Mouse (Mus musculus) Muller cell, postnatal 12 days (primary cell): Measurements from ENCODE around the gene Cd72.

ENCODE experiments used
- DNase-seq: peaks from one replicate; pipeline ENCODE4 v3.0.0-alpha.2; 2015; ENCODE audit errors: inconsistent ontology term

Gene Cd72

DNA sequence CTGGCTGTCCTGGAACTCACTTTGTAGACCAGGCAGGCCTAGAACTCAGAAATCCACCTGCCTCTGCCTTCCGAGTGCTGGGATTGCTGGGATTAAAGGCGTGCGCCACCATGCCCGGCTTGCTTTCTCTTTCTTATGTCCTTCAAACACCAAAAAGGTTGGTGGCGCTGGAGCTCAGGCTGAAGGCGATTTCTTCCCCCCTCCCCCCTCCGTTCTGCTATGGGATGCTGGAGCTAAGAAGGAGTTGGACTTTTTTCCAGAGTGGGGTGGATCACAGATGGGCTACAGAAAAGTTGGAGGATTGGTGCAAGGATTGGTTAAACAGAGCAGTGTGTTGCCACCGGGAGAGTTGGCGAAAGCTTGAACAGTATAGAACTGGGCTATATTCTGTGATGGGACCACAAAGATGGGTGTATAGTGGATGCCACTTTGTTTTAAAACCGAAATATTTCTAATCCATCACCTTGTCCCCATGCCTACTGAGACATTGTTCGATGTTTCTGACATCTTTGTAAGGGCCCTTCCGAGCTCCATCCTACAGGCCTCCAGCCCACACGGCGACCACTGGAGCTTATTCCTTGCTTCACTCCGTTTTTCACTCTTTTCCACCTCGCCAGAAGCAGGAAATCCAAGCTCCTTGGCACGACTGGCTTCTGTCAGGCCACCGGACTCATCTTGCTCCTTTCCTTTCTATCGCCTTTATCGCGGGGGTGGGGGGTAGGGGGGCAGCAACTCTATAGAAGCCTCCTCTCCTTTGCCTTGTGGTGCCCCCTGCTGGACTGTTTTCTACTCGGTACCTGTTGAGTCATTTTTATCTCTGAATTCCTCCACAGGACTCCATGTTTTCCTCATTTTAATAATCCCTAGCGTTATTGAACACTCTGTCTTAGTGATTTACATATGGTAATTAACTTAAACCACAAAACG lies 24.7 kb upstream of the Cd72 start:
- DNase-seq: peak; percentile 74

DNA sequence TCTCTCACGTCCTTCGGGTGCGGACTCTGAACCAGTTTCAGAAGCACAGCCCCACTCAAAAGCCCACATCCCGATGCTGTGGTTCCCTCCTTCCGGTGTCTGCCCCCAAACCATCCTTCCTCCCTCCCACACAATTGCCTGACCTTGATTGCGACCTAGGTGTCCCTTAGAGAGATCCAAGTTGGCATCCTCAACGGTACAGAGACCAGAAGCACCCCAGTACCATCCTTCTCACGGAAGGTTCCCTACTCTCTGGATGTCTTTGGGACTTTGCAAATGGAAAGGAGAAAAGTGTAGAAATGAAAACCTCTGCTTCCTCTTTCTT lies 24.1 kb upstream of the Cd72 start:
- no peak for DNase-seq

DNA sequence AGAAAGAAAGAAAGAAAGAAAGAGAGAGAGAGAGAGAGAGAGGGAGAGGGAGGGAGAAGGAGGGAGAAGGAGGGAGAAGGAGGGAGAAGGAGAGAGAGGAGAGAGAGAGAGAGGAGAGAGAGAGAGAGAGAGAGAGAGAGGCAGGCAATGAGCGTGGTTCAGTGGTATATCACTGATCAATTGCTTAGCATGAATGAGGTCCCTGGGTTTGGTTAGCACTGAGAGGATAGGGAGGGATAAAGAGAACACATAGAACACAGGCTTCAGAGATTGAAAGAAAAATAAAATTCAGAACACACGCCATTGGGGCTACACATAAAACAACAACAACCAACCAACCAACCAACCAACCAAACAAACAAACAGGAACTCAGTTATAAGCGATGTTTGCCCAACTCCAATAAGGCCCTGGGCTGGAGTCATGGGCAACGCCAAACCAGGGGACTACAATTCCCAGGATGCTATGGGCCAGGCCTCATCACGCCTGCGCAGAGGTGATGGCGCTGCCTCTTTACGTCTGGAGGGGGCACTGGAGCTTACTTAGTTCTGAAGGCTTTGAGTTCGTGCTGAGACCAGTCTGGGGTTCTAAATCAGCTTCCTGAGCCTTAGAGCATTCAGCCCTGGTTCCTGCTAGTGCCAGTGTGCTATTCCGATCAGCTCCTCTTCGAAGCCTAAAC lies 23.6 kb upstream of the Cd72 start:
- DNase-seq: peak; percentile 81

DNA sequence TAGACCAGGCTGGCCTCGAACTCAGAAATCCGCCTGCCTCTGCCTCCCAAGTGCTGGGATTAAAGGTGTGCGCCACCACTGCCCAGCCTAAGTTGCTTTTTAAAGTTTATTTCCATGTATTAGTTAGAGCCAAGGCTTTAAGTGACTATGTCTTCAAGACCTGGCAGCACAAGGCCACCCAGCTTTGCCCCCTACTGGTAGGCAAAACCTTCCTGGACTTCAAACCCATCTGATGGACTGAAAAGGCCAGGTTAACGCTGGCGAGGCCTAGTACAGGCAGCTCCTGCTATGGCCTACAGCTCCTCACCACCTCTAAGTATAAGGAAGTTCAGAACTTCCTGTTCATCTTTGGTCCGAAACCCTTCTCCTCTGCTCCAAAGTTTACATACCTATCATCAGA lies 22.2 kb upstream of the Cd72 start:
- DNase-seq: no peak

DNA sequence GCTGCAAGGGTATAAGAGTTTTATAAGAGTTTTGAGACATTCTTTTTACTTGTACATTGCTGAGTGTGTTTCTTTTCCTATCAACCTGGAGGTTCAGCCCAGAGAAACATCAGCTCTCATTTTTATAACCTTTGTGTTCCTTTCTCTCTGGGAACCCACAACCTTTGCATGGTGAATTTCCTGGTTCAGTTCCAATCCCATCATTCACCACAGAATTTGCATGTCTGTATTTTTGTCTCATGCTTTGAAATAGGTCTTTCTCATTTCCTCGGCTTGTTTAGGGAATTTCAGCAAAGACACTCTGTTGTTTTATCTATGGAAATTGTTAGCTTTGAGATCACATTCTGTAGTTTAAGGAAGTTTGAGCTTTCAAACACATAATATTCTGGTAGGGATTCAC lies 19.2 kb upstream of the Cd72 start:
- no peak for DNase-seq

DNA sequence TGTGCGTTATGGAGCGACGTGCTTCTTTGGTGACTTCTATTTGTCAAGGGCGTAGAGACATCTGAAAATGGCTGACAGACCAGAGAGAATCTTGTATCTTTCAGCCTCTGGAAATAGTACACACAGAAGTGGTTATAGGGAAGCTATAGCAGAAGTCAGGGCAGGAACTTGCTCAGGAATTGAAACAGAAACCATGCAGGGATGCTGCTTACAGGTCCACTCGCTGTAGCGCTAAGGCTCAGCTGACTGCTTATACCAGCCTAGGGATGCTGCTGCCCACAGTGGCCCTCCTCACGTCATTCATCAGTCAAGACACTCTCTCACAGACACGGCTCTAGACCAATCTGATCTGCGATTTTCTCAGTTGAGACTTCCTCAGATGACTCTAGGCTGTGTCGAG lies 15.9 kb upstream of the Cd72 start:
- no peak for DNase-seq

DNA sequence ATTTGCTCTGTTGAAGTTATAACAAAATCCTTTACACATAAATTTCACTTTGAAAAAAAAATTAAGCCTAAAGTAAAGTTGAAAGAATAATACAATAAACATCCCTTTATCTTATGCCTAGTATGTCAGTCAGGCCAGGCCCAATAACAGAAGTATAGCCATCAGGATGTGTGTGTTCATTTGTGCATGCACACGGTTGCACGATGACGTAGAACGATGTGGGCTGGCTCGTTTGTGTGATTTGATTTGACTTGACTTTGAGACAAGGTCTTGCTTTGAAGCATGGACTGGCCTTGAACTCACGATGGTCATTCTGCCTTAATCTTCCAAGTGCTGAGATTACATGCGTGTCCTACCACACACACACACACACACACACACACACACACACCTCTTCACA lies 12.4 kb upstream of the Cd72 start:
- DNase-seq: no peak

DNA sequence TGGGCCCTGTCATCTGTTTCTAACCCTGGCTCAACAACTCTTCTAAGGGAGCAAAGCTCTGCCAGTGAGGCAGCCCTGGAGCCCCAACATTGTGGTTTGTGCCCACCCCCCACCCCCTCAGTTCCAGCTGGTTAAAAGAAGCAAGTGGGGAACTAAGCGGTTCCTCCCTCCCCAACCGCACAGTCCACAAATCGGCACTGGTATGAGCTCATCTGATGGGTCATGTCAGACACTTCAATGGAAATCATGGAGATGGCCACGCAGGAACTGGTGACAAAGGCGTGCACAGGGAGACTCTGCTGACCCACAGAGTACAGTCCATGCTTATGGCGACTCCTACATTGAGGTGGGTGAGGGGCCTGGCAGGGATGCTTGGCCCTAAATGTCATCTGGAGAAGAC lies 11.5 kb upstream of the Cd72 start:
- DNase-seq: no peak

DNA sequence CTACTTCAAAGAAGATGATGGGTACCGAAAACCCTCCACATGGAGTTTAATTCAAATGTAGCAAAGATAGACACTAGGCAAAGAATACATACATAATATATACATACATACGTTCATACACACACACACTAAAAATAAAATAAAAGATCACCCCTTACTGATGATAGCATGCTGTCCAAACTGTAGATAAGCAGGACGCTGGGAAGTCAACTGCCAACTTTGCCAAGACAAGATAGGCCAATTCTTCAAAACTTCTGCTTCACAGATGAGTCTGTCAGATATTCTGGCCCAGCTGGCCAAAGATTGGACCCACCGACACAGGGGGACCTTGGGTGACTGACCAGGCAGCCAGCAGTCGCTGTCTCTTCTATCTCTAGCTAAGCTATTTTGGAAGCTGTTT lies 8.7 kb upstream of the Cd72 start:
- DNase-seq: no peak

DNA sequence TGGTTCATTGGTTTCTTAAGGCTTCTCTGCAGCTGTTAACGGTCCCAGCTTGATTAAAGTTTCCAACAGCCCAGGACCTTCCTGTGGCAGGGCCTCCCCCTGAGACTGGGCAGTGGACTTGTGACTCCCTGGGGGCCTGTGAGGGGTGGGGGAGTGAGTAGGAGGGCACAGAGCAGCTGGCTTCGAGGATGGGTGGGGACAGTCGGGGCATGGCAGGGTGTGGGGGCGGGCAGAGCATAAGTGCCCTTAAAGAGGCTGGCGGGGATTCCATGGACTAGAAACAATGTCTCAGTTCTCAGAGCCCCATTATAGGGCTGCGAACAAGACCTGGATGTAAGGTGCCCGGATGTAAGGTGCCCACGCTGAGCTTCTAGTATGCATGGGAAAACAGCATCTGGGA lies 2.7 kb upstream of the Cd72 start:
- no peak for DNase-seq

DNA sequence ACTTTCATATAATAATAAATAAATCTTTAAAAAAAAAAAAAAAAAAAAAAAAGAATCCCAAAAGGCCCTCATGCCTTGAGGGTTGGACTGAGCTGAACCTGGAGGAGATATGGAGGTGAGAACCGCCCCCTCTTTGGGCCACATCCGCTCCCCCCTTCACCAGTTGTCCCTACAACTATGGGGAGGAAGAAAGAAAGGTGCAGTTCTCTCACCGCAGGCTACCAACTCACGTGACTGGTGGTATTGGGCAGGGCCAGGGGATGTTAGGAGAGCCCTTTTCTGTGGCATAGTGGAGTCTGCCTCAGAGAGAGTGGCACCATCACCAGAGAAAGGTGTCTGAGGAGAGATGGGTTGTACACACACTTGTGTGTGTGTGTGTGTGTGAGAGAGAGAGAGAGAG lies 2.0 kb upstream of the Cd72 start:
- DNase-seq: no peak

DNA sequence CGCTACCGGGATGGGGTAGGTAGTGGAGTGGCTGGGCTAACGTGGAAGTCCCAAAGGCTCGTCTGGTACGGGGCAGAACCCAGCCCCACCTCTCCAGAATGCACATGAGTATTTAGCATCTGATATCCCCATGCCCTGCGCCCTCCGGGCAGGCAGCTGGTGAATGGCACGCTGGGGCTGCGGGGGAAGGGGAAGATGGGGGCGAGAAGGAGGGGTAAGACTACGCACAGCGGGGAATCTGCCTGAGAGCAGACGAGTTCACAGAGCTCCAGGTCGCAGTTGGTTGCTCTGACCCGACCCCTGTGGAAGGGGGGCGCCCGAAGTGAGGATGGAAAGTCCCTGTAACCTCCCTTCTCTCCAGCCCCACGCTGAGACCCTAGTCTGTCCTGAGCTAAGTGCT lies 1.0 kb downstream of the Cd72 start:
- peak; percentile 59 for DNase-seq

DNA sequence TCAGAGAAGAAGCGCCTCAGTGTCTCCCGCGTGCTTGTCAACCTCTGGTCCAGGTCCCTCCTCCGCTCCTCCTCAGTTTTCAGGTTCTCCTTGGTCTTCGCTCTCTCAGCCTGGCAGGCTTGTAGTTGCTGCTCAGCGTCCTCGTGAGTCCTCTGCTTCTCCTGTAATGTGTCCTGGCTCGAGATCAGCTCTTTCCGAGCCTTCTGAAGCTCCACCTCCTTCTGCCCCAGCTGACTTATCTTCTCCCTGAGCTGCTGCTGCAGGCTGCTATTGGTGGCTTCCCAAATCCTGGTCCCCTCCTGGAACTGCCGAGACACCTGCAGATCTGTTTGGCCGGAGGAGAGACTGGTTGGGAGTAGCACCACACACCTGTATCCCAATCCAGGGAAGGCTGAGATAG lies 2.1 kb downstream of the Cd72 start:
- no peak for DNase-seq

DNA sequence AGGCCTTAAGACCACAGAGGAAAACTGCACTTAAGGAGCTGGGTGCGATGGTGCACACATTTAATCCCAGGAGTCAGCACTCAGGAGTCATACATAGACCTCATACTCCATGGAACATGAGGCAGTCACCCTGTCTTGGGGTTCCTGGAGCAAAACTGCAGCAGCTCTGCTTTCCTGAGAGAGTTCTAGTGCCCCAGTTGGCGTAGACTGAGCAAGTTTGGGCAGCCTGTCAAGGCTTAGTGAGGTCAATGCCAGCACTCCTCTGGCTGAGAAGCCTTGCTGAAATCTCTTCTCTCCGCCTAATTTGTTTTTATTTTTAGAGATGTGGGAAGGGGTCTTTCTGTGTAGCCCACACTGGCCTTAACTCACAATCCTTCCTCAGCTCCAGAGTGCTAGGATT lies 5.9 kb downstream of the Cd72 start:
- no peak for DNase-seq

DNA sequence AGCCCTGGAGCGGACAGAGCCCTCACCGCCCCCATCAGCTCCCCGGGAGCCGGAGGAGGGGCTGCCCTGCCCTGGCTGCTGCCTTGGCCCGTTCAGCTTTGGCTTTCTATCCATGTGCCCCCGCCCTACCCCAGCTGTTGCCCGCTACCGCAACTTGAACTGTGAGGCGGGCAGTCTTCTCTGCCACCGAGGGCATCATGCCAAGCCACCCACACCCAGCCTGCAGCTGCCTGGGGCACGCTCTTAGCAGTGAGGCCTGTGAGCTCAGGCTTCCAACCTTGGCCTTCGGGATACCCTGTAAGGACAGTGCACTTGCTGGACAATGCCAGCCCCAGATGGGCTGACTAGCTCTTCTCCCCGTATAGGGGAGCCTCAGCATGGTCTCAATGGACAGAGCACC lies 7.2 kb downstream of the Cd72 start:
- no peak for DNase-seq

DNA sequence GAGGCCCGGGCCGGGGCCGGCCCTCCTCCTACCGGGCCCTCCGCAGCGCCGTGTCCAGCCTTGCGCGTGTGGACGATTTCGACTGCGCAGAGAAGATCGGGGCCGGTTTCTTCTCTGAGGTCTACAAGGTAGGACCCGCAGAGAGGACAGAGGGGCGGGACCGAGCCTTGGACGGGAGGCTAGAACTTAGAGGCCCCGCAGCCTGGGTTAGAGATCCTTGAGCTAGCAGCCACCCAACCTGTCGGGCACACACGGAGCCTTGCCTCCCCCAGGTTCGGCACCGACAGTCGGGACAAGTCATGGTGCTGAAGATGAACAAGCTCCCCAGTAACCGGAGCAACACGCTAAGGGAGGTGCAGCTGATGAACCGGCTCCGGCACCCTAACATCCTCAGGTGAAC lies 10.9 kb downstream of the Cd72 start:
- DNase-seq: no peak

DNA sequence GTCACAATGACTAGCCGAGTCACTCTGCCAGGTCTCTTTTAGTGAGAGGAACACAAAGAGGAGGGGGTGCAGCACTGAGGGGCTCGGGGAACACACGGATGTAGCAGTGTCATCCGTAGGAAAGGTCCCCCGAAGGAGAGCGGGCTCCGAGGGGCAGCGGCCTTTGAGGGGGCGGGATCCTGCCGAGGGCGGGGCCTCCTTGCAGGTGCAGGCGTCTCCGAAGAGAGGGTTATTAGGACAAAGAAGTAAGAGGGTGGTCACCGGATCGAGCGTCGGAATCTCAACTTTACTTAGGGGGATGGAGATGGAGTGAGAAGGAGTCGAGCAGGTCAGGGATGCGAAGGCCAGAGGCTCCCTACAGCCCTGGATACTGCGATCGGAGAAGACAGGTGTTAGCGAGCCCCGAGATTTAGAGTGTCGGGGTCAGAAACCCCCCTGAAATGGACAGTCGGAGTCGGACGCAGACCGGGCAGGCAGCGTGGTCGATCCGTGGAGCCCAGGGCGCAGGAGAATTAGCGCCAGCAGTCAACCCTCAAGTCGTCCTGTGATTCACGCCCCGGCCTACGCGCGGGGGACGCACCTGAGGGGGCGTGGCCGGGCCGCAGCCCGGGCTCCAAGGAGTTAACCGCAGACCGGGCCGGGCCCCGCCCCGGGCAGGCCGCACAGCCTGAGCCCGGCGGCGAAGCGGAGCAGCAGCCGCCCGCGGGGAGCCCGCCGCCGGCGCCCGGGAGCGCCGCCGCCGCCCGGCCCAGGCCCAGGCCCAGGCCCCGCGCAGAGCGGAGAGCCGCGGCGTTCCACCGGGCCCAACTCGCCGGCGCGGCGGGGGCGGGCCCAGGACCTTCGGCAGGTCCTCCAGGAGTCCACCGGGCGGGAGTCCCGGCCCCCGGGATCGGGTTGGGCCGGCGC lies 11.7 kb downstream of the Cd72 start:
- peak; percentile 87 for DNase-seq

DNA sequence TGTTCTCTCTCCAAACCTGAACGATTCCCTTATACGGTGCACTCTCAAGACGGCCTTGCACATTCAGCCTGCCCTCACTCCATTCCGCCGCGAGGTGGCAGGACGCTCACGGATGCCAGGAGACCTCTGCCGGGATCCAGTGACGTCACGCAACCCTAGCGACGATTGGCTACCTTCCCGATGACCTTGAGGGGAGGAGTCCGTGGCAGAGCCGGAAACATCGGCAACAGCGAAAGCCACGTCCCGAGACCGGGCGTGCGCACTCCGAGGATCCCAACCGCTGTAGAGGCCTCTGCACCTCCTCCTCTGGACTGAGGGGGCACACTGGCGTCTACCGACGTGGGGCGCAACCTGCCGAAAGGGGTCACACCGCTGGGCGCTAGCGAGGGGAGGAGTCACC lies 12.4 kb downstream of the Cd72 start:
- DNase-seq: peak; percentile 99

DNA sequence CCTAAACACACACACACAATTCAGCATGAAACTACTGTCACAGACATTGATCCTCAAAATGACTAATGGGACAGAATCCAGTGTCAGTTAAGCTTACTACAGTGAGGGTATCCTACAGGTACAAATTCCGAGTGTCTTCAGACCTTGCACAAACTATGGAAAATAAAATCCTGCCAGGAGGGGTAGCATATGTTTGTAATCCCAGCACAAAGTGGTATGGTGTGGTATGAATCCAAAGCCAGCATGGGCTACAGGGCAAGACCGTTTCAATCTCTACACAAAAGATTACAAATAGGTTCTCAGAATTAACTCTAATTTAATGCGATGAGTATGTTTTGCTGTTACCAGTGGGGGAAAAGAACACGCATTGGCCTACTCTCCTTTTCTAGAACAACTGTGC lies 12.8 kb downstream of the Cd72 start, which contains the start of gene Tesk1:
Gene Tesk1 (plus strand): TSS at position 301 of the 400 bp plus-strand sequence.
- no peak for DNase-seq

DNA sequence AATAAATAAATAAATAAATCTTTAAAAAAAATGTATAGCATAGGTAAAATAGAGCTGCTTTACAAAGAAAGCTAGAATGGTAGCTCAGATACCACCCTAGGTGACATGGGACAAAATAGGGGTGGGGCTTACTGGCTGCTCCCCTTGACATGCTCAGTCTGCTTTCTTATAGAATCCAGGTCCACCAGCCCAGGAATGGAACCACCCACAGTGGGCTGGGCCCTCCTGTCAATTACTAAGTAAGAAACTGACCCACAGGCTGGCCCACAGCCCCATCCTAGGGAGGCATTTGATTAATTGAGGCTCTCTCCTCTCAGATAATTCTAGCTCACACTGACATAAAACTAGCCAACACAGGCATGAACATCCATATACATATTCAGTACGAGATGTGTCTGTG lies 21.6 kb downstream of the Cd72 start:
- DNase-seq: no peak

DNA sequence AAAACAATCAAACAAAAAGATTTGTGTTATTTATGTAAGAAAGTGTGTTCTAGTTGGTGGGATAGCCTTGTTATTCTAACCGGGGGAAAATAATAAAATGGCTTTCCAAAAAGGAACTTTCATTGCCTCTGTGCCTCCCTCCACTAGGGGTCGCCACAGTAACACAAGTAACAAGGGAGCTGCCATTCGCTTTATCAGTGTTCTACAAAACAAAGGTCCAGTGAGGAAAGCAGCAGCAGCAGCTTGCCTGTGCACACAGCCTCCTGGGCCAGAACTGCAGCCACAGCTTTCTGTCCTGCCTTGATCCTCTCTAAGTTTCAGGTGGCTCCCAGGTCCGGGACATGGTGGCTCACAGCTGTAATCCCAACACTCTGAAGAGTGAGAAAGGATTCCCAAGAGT lies 22.7 kb downstream of the Cd72 start:
- peak; percentile 72 for DNase-seq

DNA sequence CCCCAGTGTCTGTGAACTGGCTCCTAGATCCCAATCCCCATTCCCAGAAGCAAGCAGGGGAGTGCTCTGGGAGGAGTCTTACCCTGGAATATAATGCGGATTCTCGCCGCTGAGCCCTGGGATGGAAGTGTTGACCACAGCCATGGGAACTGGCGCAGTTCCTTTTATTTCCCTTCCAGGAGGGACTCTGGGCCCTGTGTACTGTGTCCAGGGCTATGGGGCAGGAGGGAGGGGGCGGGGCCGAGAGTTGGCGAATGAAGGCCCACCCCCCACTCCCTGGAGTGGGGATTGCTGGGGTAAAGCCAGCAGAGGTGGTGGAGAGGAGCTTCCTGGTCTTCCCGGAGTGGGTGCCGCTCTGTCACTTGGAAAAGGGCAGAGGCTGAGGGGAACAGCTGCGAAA lies 25.5 kb downstream of the Cd72 start, which contains the start of gene Fam166b:
Gene Fam166b (minus strand): TSS at position 189 of the 400 bp plus-strand sequence.
- peak; percentile 69 for DNase-seq
